Mouse (Mus musculus) E14TG2a.4 (cell line): Measurements from ENCODE around the gene Ehmt2.

Experiments
- H3K27me3 ChIP-seq: 2 replicates; pipeline ENCODE4 v1.6.1; 2014; ENCODE audit warnings: low read length, control low read depth; ENCODE audit not compliant: insufficient read depth
- H3K36me3 ChIP-seq: 2 replicates; pipeline ENCODE4 v1.6.1; 2014; ENCODE audit warnings: low read length, control low read depth; ENCODE audit not compliant: insufficient read depth
- H3K4me1 ChIP-seq: replicated peaks from 2 replicates; pipeline ENCODE4 v1.6.1; 2014; ENCODE audit warnings: low read depth, low read length, control low read depth
- H3K4me3 ChIP-seq: replicated peaks from 2 replicates; pipeline ENCODE4 v1.5.1; 2014; ENCODE audit warnings: mild to moderate bottlenecking, low read length
- H3K9me3 ChIP-seq: 2 replicates; pipeline ENCODE4 v1.6.1; 2014; ENCODE audit warnings: low read length, control low read depth
- CTCF ChIP-seq: conservative IDR thresholded peaks from 2 replicates; pipeline ENCODE4 v1.5.1; 2014; ENCODE audit warnings: low read length
- NANOG ChIP-seq: IDR thresholded peaks from 2 replicates; pipeline ENCODE4 v1.6.1; 2014; ENCODE audit warnings: borderline replicate concordance, low read length, mixed read lengths
- POU5F1 ChIP-seq: IDR thresholded peaks from 2 replicates; pipeline ENCODE4 v1.6.1; 2014; ENCODE audit warnings: low read length, borderline replicate concordance

Gene Ehmt2

GRCm38 (mm10) chr17:34898160-34898586, at the start of gene Ehmt2, which contains the start of gene C2:
Gene Ehmt2 (plus strand): TSS chr17:34898469.
Gene C2 (minus strand): TSS chr17:34898265.
- Histone ChIP-seq H3K4me3 (peak within 1 kb of the TSS; percentile 92), H3K36me3 (peaks cover 30% of the 10 kb centered on the region), H3K27me3 (0 out of 2 replicates have a peak, but pooled peaks cover 4% of the 10 kb centered on the region), H3K9me3 (no peaks in the 10 kb centered on the region), H3K4me1 (peaks cover 68% of the 10 kb centered on the region)
- TF ChIP-seq POU5F1 = no peak
- no peak for TF ChIP-seq NANOG
- no peak for TF ChIP-seq CTCF

DNA sequence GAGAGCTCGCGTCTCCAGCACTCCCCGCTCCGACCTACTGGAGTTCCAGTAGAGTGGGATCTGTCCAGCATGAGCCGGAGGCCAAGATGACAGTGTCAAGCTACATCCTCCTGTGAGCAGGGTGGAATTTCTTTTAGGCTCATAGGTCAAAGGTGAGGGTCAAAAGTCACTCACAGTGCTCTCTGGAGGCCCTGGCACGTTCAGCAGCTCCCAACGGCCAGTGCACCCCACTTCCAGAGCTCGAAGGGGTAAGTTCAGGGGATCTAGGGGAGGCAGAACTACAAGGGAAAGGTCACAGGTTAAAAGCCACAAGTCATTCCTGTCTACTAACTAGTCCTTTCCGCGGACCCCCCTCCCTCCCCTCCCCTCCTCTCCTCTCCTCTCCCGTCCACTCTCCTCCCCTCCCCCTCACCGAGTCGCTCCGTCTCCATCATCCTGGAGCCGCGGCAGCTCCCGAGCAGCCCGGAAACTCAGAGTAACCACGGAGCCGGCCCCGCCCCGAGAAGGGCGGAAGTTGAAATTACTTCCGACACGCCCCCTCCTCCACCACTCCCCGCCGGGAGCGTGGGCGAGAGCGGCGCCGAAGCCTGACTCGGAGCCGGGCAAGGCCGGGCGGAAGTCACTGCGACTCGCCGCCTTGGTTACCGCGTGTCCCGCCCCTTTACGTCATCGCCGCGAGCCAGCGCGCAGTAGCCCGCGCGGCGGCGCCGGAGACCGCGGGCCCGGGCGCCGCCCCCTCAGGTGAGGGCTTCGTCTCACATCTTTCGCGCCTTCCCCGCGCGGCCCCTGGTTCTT, 48.4 kb upstream of the Ehmt2 start, which contains the start of the genes Skiv2l and Nelfe:
Gene Skiv2l, minus strand, starts transcription at position 489 of the 795 bp plus-strand sequence.
Gene Nelfe, plus strand, starts transcription at position 670 of the 795 bp plus-strand sequence.
- H3K9me3 ChIP-seq = no peaks in the 10 kb centered on the region

DNA sequence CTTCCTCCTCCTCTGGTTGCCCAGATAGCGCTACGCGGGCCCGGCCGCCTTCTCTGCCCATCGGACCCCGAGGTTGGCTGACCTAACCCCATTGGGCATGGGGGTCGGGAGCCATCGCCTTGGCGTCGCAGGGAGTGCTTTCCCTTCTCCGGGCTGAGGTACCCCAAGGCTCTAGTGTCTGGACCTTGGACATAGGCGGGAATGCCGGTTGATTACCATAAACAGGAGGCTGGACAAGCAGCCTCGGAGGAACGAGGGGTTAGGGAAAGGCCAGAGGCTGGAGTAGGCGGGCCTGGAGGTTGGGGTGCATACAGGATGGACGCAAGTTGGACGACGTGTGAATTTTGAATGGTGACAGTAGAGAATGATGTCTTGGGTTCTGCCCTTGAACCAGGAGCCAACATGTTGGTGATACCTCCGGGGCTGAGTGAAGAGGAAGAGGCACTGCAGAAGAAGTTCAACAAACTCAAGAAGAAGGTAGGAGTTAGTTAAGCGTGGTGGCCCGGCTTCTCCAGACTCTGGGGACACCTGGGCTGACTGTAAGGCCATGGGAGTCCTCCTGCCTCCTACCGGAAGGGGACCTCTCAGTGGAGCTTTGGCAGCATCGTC, 47.6 kb upstream of the Ehmt2 start:
- H3K9me3 ChIP-seq = no peaks in the 10 kb centered on the region
- peak overlapping the region; percentile 99 for H3K4me3 ChIP-seq
- peaks cover 38% of the 10 kb centered on the region for H3K4me1 ChIP-seq
- peaks cover 75% of the 10 kb centered on the region for H3K36me3 ChIP-seq
- TF ChIP-seq POU5F1 (no peak), NANOG (no peak), CTCF (no peak)
- H3K27me3 ChIP-seq = no peaks in the 10 kb centered on the region

More for the DNA sequence above, 48.4 kb upstream of the Ehmt2 start, which contains the start of the genes Skiv2l and Nelfe:
- TF ChIP-seq POU5F1 = no peak
- TF ChIP-seq CTCF = no peak
- no peak for TF ChIP-seq NANOG
- peaks cover 38% of the 10 kb centered on the region for H3K4me1 ChIP-seq
- H3K4me3 ChIP-seq = peak within 1 kb of the TSS; percentile 99
- no peaks in the 10 kb centered on the region for H3K27me3 ChIP-seq
- H3K36me3 ChIP-seq = peaks cover 75% of the 10 kb centered on the region

GRCm38 (mm10) chr17:34853511-34853910, 44.8 kb upstream of the Ehmt2 start:
- Histone ChIP-seq H3K9me3 (no peaks in the 10 kb centered on the region), H3K36me3 (peaks cover 78% of the 10 kb centered on the region), H3K4me1 (peaks cover 52% of the 10 kb centered on the region), H3K4me3 (no peak overlapping the region), H3K27me3 (no peaks in the 10 kb centered on the region)
- no peak for TF ChIP-seq NANOG
- TF ChIP-seq POU5F1 = no peak
- TF ChIP-seq CTCF = no peak

- Histone ChIP-seq H3K27me3 (no peaks in the 10 kb centered on the region), H3K36me3 (peaks cover 86% of the 10 kb centered on the region), H3K9me3 (no peaks in the 10 kb centered on the region), H3K4me3 (no peak overlapping the region), H3K4me1 (peaks cover 41% of the 10 kb centered on the region)
- TF ChIP-seq POU5F1 = no peak
- TF ChIP-seq NANOG = no peak
- TF ChIP-seq CTCF = no peak
Observed at GRCm38 (mm10) chr17:34854761-34855160, 43.5 kb upstream of the Ehmt2 start.

- peak; percentile 63 for TF ChIP-seq CTCF
- TF ChIP-seq NANOG = no peak
- Histone ChIP-seq H3K36me3 (peaks cover 86% of the 10 kb centered on the region), H3K27me3 (no peaks in the 10 kb centered on the region), H3K9me3 (no peaks in the 10 kb centered on the region), H3K4me3 (no peak overlapping the region), H3K4me1 (peaks cover 37% of the 10 kb centered on the region)
Observed at GRCm38 (mm10) chr17:34855825-34856224, 42.4 kb upstream of the Ehmt2 start.

DNA sequence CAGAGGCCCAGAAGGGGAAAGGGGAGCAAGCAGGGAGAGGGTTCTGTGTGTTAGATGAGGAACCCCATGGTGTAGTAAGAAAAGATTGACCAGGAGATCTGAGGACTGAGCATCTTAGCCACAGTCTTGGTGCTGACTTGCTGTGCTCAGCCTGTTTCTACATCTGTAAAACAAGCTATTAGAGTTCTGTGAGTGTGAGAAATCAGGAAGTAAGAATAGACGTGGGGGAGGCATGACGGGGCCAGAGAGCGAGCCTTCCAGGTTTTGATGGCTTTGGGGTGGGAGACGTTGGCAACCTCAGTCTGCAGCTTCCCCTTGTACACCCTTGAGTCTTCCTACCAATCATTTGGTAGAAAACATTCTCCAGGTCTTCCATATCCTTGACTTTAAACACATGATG, 39.6 kb upstream of the Ehmt2 start:
- Histone ChIP-seq H3K4me3 (no peak overlapping the region), H3K27me3 (peaks cover 15% of the 10 kb centered on the region), H3K4me1 (peaks cover 16% of the 10 kb centered on the region), H3K9me3 (no peaks in the 10 kb centered on the region), H3K36me3 (peaks cover 59% of the 10 kb centered on the region)
- TF ChIP-seq POU5F1 (no peak), NANOG (no peak), CTCF (no peak)

DNA sequence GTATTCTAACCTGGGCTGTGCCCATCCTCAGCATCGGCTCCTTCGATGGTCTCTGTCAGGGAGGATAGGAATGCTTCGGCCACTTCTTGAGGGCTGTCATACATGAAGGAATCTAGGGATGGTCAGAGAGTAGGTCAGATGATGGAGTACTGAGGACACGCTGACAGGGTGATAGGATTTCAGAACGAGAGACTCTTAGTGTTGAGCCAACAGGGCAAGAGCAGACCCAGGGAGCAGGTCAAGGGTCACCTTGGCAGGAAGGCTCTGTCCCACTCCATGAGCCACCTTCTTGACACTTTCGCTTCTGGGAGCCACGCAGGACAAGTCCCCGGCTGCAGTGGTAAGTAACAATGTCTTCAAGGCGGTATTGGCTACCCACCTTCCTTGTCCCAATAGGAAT, 37.8 kb upstream of the Ehmt2 start:
- H3K4me1 ChIP-seq = peaks cover 14% of the 10 kb centered on the region
- peaks cover 17% of the 10 kb centered on the region for H3K27me3 ChIP-seq
- H3K36me3 ChIP-seq = peaks cover 40% of the 10 kb centered on the region
- H3K9me3 ChIP-seq = no peaks in the 10 kb centered on the region
- TF ChIP-seq NANOG (no peak), POU5F1 (no peak), CTCF (no peak)
- no peak overlapping the region for H3K4me3 ChIP-seq
